Mouse (Mus musculus) thymus, adult 2 months (tissue): ENCODE results near the gene Gm7544. TPM values are rescaled to one million over a fixed set of nuclear protein-coding genes. Genes with fewer than 3 reads are reported as not detected.
"Not testable (repeated sequence)": the region's sequence is repeated elsewhere in the genome, so short reads cannot be mapped to it uniquely, and the experiment has no call there.

Experiments used
- DNase-seq: peaks from one replicate; pipeline ENCODE4 v3.0.0; 2021
- H3K27ac ChIP-seq: fragments of 200-500 bp; 2 replicates; pipeline ENCODE4 v1.5.1; 2012; ENCODE audit warnings: low read length, control low read depth; ENCODE audit not compliant: control insufficient read depth, insufficient read depth
- H3K27me3 ChIP-seq: fragments of 200-500 bp; 2 replicates; pipeline ENCODE4 v1.6.1; 2012; ENCODE audit warnings: mild to moderate bottlenecking, low read length, moderate library complexity, mixed read lengths; ENCODE audit not compliant: control insufficient read depth, insufficient read depth
- H3K36me3 ChIP-seq: fragments of 200-500 bp; 2 replicates; pipeline ENCODE4 v1.6.1; 2012; ENCODE audit warnings: mild to moderate bottlenecking, low read length, moderate library complexity; ENCODE audit not compliant: control insufficient read depth, insufficient read depth
- H3K4me1 ChIP-seq: fragments of 200-500 bp; replicated peaks from 2 replicates; pipeline ENCODE4 v1.6.1; 2012; ENCODE audit warnings: low read length; ENCODE audit not compliant: control insufficient read depth, insufficient read depth
- H3K4me3 ChIP-seq: fragments of 200-500 bp; 2 replicates; pipeline ENCODE4 v1.5.1; 2012; ENCODE audit warnings: mild to moderate bottlenecking, low read length, control low read depth, moderate library complexity; ENCODE audit not compliant: control insufficient read depth, insufficient read depth
- CTCF ChIP-seq: fragments of 200-500 bp; IDR thresholded peaks from 2 replicates; pipeline ENCODE4 v1.5.1; 2012; ENCODE audit warnings: mild to moderate bottlenecking, control low read depth, low read length, moderate library complexity, borderline replicate concordance; ENCODE audit not compliant: control insufficient read depth, poor library complexity, insufficient read depth; ENCODE audit errors: extremely low read depth
- POLR2A ChIP-seq: fragments of 200-500 bp; IDR thresholded peaks from 2 replicates; pipeline ENCODE4 v1.6.1; 2012; ENCODE audit warnings: mild to moderate bottlenecking, low read length, control low read depth, moderate library complexity; ENCODE audit not compliant: control insufficient read depth, poor library complexity, insufficient read depth; ENCODE audit errors: extremely low read depth
- WGBS: fragments of 180-500 bp; shearing (Covaris S2); methylation state at CpG from one replicate; pipeline ENCODE4 v1.1.7; 2018; 5-methylcytosine and 5-hydroxymethylcytosine counted together
- polyA plus RNA-seq: library from polyadenylated mRNA; depleted of rRNA; stranded (reverse); fragments of >200 nt; gene quantifications from 2 replicates; pipeline ENCODE4 v1.2.3, GENCODE M21; 2012; rRNA removed

Gene Gm7544
- not detected in 2 replicates for polyA plus RNA-seq

DNA sequence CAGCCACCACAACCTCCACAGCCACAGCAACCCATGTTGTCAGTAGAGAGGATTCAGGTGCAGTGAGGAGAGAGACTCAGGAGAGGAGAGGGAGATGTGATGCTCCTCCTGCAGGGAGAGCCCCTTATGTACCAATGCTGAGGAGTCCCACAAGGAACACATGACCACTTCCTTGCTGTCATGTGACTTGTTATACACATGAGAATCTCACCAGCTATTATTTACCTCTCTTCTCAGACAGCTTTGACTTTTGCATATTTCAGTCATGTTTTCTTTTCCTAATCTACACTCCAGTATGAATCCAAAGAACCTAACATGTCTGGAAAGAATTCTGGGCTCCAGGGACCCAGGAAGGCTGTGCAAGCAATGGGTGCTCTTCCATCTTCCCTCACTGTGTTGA is at the start of gene Gm7544:
Gm7544 (minus strand) TSS at position 101 of the 400 bp plus-strand sequence.
- DNase-seq, H3K27ac ChIP-seq, H3K4me3 ChIP-seq, H3K36me3 ChIP-seq, H3K27me3 ChIP-seq, H3K4me1 ChIP-seq: not testable (repeated sequence)

DNA sequence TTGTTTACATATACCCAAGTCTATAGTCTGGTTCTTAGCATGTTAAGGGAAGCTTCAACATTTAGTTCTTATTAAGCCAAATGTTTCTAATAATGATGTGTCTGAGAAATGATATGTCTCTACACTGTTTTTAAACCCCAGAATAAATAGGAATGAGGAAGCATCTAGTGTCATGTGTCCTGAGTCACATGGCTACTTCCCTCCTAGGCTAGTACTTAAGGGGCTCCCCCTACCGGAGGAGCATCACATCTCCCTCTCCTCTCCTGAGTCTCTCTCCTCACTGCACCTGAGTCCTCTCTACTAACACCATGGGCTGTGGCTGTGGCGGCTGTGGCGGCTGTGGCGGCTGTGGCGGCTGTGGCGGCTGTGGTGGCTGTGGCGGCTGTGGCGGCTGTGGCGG is 44.5 kb upstream of the Gm7544 start, which contains the start of gene Gm47959:
Gm47959 (plus strand) TSS at position 243 of the 400 bp plus-strand sequence.
- WGBS: 96% methylated on average over 9 of the region's 9 CpGs
- H3K27me3 ChIP-seq, H3K4me3 ChIP-seq, DNase-seq, H3K36me3 ChIP-seq, H3K27ac ChIP-seq, H3K4me1 ChIP-seq: not testable (repeated sequence)

DNA sequence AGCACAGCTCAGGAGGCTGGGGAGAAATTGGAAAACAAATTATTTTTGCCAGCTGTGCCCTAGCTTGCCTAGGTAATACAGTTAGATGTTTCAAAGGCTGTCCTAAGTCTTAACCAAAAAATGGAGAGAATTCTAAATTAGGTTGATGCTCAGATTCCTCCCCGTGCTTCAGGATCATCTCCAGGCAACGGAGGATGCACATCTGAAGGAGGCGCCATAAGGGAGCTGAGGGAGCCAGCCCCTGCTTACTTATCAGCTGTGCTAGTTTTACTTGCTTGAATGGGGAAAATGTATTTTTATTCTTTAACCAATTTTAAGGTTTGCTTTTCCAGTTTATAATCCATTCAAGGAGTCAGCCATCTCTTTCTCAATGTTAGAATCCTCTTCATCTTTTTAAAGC is 38.1 kb upstream of the Gm7544 start:
- Histone ChIP-seq H3K4me3 (no peak overlapping the region), H3K27me3 (no peaks in the 10 kb centered on the region), H3K4me1 (no peaks in the 10 kb centered on the region), H3K36me3 (no peaks in the 10 kb centered on the region), H3K27ac (no peak overlapping the region)
- TF ChIP-seq CTCF: no peak
- TF ChIP-seq POLR2A: no peak
- no peak for DNase-seq
- 93% methylated on average over 3 of the region's 3 CpGs for WGBS

DNA sequence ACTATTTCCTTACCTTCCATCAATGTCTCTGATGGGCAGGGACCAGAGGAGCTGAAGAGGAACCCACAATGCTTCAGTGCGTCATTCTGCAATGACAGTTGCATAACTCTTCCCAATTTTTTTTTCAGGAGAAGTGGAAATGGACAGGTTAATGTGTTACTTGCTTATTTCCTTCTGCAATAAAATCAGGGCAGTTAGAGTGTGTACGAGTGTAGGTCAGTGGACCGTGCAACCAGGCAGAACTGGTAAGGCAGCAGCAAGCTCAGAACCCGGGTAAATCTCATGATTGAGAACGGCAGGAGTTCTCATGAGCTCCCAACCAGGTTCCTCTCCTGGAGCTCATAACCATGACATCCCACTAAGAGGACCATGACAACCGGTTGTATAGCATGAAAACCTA is 36.3 kb upstream of the Gm7544 start:
- 92% methylated on average over 6 of the region's 6 CpGs for WGBS
- TF ChIP-seq POLR2A (no peak), CTCF (no peak)
- Histone ChIP-seq H3K27me3 (no peaks in the 10 kb centered on the region), H3K36me3 (no peaks in the 10 kb centered on the region), H3K4me3 (no peak overlapping the region), H3K27ac (no peak overlapping the region), H3K4me1 (no peaks in the 10 kb centered on the region)
- no peak for DNase-seq

DNA sequence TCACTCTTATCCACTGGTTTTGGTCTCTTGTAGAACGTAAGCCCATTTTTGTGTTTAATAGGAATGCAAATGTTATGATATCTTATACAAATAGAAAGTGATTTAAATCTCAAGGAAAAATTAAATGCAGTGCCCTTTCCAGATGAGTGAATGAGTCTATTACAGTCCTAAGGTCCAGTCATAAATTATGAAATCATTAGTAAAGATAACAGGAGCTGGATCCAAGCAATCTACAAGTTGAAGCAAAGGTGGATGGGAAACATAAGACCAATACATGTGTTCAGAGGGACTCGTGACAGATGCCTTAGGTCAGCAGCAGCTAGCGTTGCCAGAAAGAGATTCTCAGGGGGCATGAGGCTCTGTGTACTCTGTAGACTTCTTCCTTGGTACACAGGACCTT is 35.8 kb upstream of the Gm7544 start:
- H3K4me3 ChIP-seq: no peak overlapping the region
- no peak for DNase-seq
- 89% methylated on average over 3 of the region's 3 CpGs for WGBS
- H3K27me3 ChIP-seq: no peaks in the 10 kb centered on the region
- H3K36me3 ChIP-seq: no peaks in the 10 kb centered on the region
- H3K4me1 ChIP-seq: no peaks in the 10 kb centered on the region
- H3K27ac ChIP-seq: no peak overlapping the region
- TF ChIP-seq POLR2A: no peak
- TF ChIP-seq CTCF: no peak

DNA sequence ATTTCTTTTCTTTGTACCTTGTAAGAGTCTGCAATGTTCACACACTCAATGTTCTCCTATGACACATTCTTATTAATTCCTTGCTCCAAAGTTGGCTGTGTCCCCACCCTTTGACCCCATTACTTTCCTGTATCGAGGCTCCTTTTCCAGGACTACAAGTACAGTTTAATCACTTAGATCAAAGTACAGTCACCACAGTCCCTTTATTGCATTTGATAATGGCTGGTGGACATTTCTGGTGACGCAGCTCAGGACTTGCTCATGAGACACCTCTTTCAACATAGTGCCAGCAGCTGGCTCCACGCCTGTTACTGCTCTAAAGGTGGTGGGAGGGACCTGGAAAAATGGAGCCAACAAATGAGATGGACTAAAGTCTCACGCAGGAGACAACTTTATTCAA is 35.2 kb upstream of the Gm7544 start:
- no peak for TF ChIP-seq CTCF
- TF ChIP-seq POLR2A: no peak
- H3K27ac ChIP-seq: no peak overlapping the region
- no peak for DNase-seq
- no peaks in the 10 kb centered on the region for H3K36me3 ChIP-seq
- H3K27me3 ChIP-seq: no peaks in the 10 kb centered on the region
- WGBS: 88% methylated on average over 4 of the region's 4 CpGs
- no peak overlapping the region for H3K4me3 ChIP-seq
- H3K4me1 ChIP-seq: no peaks in the 10 kb centered on the region

DNA sequence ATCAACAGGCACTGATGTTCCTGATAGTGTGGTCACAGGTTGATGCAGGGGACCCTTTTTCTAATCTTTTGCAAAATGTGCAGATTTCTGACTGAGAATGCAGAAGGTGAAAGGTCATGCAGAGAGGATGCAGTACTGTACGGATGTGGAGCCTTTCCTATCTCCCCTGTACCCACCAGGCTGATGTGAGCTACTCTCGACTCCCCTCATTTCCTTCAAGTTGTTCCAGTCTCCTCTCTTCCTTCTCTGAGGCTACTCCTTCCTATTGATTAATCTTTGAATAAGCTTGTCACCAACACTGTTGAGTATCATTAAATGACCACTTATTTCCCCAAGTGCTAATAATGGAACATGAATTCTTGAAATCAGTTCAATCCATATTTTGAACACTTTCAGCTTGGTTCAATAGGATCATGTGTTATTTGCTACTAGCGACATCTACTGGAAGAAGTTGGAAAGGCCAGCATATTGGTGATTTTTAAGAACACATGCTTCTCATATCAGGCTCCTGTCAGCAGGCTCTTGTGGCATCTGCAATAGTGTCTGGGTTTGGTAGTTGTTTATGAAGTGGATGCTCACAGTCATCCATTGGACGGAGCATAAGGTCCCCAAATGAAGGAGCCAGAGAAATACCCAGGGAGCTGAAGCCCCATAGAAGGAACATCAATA is 31.9 kb upstream of the Gm7544 start:
- TF ChIP-seq POLR2A: no peak
- TF ChIP-seq CTCF: no peak
- 34% methylated on average over 4 of the region's 4 CpGs for WGBS
- no peak overlapping the region for H3K4me3 ChIP-seq
- H3K4me1 ChIP-seq: no peaks in the 10 kb centered on the region
- peak; percentile 42 for DNase-seq
- no peak overlapping the region for H3K27ac ChIP-seq
- H3K27me3 ChIP-seq: no peaks in the 10 kb centered on the region
- H3K36me3 ChIP-seq: no peaks in the 10 kb centered on the region
